Mouse (Mus musculus) ovary, adult 18-20 months (tissue): Measurements from ENCODE around the gene Sorcs1.

ENCODE experiments used
- DNase-seq: peaks from one replicate; pipeline ENCODE4 v3.0.0; 2022; ENCODE audit warnings: low spot score, mixed read lengths

The Sorcs1 gene

DNA sequence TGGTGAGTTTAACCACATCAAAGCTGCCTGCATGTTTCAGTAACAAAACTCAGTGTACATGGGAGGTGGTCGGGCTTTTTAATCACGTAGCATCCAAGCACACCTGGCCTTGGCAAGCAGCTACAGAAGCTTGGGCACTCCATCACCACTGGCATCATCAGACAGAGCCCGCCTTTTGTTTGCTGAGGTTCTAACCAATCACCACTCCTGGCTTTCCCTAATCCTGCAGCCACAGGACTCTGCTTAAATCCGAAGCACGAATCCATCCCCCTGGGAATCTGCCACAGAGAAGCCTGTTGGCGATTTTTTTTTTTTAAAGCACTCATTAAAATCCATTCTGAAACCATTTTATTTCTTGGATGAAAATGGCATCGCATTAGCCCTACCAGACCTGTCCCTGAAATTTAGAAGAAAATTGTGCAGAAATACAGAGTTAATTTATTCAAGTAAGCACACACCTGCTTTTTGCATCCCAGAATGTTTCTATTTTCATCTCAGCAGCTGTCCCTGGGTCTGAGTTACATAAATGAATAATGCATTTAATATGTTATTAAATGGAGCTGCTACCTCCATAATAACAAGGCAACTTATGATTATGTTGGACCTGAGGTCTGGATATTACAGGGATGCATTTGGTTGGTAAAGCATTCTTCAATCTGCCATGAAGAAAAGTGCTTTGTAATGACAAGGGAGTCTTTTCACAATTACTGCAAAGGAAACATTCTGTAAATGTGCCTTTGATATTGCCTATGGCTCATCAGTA lies 463.8 kb downstream of the Sorcs1 start:
- no peak for DNase-seq

DNA sequence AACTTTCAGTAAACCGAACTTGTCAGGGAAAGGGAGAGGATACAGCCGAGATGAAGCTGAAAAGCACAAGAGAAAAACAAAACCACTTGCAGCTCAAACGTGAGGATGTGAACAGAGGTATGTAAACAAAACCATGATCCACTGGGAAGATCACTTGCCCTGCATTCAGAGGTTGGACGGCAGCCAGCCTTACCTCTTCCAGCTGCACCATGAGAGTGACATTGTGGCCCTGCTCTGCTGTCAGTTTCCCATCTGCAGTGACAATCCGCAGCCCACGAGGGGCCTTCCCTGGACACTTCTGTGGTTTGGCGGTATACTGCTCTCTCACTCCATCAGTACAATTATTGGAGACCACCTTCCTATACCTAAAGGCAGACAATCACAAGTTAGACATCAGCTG lies 468.0 kb downstream of the Sorcs1 start:
- DNase-seq = no peak

DNA sequence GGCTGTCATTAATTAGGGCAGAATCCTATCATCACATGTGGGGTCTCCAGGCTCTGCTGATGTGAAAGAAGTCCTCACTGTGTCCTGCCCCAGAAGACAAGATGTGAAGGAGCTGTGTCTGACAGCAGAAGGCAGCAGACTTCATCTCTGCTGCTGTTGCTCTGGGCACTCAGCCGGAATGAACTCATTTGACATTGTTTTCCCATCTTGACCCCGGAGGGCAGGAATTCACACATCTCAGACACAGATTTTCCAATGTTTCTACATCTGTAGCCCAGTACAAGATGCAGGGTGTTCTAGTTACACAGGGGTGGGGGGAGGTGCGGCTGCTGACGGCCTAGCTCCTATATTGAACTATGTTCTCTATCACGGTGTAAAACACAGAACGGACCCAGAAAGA lies 474.1 kb downstream of the Sorcs1 start:
- DNase-seq = no peak

DNA sequence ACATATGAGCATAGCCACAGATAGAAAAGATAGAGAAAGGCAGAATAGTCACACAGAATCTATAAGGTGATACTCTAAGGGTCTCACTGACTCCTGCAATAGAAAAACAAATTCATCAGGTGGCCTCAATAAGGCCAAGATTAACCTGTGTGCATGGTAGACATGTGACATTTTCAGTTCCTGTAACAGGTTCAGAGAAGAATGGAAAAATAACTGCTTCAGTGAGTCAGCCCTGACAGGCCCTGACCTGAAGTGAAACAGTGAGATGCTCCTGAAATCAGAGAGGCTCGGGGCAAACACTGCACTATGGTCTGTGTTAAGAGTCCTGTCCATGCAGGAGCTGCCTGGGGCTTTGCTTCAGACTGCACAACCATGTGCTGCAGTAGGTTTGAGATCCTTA lies 481.9 kb downstream of the Sorcs1 start:
- DNase-seq = no peak

DNA sequence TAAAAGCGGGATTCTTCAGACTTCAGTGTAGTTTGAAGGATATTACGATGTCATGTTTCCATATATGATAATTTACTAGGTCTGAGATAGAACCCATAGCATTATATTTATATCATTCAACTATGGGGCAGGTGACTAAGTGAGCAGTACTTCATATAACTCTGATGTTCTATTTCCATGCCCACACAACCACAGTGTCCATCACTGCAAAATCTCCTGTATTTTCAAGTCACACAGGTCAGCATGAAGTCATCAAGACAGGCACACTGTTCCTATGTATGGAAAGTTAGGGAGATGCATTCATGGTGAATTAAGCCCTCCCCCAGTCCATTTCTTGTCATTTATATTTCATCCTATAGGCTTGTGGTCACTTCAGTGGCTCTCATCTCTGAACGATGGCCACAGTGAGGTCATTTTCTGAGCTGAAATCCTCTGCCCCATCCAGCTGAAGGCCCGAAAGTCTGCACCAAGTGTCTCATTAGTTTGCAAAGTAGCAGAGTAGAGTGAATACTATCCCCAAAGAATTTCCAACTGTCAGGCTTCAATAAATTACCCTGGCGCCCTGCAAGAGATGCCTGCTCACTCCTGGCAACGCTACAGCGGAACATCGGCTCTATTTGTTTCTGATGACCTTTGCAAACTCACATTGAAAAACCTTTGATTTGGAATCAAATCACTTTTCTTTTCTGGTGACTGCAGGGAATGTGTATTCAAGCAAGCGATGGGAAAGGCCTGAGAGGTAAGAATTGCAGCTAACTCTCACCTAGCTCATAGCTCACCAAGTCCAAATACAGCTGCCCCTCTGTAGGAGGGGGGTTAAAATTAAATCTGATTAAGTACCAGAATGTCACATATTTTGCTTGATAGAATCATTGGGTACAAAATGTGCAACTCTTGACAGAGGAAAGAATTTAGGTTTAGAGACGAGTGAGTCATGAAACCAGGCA lies 492.4 kb downstream of the Sorcs1 start:
- no peak for DNase-seq

DNA sequence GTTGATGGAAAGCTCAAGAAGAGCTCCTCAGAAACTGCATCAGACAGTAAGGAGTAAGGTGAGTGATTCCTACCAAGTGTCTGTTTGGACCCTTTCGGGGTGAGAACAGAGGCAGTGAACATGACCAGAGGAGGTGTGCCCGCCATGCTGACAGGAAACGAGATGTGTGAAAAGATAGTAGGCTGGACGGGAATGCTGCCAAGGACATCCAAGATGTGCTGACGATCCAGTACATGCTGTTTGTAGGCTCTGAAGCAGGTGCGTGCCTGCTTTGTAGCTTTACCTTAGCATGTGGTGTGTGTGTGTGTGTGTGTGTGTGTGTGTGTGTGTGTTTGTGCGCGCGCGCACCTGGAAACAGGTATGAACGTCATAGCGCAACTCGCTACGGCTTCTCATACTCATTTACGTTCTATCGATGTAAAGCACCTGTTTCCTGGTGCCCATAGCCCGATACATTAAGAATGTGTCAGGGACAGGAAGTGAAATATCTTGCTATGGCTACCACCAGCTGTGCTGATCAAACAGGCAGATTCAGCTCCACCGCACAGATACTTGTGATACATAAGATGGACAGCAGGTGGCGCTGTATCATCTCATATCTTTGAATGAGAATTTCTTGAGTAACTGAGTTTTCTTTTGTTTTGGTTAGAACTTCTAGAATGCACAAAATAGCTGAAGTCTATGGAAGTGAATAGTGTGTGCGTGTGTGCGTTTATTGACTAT lies 493.4 kb downstream of the Sorcs1 start:
- DNase-seq = no peak

DNA sequence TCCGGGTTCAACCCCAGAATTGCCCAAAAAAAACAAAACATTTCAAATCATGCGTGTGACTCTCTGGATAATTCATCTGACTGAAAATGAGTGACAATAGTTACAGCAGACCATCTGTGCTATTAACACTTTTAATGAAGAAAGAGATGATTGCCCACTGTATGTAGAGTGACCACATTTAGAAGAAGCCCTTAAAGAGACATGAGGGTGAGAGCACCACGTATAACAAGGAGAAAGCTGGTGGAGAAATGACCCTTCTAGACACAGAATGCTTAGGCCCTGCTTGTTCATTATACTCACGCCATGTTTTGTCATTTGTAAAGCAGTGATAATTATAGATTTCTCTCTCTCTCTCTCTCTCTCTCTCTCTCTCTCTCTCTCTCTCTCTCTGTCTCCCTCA lies 499.6 kb downstream of the Sorcs1 start:
- DNase-seq = no peak

DNA sequence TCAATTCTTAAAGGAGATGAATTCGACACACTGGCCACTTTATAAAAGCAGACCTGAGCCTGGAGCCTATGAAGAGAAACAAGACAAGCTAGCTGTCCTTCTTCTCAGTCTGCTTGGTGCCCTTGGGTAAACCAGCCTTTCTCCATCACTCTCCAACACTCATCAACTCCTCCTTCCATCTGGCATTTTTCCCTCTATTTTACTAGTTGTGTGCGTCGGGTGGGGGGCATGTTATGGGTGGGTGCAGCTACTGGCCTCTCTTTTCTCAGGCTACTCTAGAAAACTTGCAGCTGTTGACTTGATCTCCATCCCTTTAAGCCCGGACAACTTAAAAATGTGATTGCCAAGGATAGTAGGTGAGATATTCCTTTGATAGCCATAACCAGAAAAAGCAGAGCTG lies 500.3 kb downstream of the Sorcs1 start:
- no peak for DNase-seq

DNA sequence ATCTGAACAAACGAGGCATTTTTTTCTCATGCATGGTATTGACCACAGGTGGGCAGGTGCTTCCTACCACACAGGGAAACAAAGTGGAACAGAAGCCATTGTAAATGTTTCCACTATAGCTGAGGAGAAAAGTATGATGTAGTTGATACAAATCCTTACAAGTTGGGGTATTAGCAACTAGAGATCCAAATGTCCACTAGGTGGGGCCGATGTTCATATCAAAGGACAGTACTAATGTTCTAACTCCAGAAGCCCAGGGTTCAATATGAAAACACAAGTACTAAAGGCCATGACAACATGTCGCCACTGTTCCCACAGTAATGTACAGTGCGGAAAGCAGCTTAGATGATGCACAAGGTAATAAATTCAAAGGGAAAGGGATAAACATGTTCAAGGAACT lies 506.6 kb downstream of the Sorcs1 start:
- no peak for DNase-seq

DNA sequence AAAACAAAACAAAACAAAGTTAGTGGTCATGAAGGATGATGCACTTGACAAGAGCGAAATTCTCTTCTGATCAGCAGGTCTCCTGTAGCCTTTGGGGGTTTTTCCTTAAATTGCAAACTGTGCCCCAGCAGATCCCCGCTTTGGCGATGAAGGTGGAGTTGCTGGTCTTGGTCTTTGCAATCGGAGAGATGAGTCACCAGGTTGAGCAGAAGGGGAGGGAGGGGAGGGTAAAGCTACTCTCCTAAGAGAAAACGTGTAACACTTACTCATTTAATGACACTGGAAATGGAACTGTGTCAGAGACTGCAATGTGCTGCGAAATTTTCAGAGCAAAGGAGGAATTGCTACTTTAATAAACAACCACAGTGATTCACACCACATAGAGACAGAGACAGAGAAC lies 527.3 kb downstream of the Sorcs1 start:
- DNase-seq = no peak

DNA sequence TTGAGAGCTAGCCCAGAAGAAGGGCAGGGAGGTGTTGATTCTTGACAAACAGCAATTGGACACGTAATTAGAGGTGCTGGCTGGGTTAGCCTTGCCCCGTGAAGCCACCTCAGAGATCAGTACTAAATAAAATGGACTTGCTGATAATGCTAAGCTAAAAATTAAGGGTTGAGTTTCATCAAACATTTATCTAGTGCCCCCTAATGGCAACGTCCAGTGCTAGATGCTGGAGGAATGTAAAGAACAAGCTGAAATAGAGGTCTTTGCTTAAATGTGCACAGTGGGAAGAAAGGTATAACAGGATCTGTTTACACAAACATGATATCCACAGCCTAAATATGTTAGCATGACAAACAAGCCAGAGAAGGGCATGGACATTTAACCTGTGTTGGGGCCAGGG lies 532.5 kb downstream of the Sorcs1 start:
- DNase-seq = no peak

DNA sequence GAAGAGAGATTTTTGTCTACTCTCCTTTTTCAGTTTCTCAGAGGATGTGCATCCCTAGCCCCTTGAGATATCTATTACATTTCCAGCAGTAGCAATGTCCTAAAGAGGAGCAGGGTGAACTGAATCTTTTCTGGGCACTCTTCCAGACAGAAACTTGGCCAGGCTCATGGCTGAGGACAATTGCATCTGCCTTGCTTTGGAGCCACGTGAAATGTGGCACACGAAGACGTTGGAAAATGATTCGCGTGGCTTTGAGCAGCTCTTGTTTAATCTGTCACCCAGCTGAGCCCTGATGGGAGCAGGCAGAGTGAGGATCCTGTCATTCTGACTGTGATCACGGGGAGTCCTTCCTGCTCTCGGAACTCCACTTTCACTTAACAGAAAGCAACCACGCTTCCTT lies 536.6 kb downstream of the Sorcs1 start:
- DNase-seq = no peak

DNA sequence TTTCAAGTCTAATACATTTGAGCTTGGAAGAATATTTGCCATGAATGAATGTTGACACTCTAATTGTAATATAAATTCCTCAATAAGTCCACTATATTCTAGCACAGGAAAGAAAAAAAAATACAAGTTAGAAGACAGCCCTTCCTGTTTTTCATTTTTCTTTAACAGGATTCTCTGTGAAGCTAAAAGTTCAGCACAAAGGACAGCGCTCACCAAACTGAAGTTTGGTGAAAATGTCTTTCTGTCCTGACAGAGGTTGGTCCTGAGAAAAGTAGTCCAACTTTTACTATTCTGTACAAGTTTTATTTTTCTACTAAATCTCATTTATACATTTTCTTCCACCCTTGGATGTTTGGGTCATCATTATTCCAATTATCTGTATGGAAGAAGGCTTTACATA lies 543.8 kb downstream of the Sorcs1 start:
- no peak for DNase-seq

DNA sequence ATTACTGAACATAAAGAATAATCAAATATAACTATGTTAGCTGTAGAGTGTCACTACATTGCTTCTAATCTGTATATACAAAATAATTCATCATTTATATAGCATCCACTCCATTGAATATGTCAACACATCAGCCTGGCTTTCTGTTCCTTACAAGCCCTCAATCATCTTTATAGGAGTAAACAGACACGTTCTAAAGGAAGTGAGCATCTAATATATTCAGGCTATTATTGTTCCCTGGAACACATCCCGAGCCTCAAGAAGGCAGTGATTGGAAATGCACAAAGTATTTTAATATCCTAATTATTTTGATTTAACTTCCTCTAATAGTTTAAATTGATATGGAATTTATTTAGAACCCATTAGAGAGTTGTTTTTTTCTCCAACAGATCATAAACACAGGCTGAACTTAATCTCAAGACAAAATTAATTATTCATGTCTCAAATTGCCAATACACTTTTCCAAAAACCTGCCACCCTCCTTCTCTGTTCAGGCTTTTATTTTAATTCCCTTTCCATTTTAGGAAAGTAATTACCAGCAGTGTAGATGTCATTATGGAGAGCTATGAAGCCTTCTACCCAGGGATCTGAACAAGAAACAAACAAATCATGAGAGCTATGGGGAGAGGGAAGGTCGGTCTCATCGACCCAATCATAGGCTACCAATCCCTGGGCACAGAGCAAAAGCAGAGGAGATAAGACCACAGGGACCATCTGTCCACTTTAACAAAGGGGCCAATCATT lies 572.4 kb downstream of the Sorcs1 start:
- no peak for DNase-seq
